9 mouse cellular contexts compared by ENCODE assay signal in the genomic region with DNA sequence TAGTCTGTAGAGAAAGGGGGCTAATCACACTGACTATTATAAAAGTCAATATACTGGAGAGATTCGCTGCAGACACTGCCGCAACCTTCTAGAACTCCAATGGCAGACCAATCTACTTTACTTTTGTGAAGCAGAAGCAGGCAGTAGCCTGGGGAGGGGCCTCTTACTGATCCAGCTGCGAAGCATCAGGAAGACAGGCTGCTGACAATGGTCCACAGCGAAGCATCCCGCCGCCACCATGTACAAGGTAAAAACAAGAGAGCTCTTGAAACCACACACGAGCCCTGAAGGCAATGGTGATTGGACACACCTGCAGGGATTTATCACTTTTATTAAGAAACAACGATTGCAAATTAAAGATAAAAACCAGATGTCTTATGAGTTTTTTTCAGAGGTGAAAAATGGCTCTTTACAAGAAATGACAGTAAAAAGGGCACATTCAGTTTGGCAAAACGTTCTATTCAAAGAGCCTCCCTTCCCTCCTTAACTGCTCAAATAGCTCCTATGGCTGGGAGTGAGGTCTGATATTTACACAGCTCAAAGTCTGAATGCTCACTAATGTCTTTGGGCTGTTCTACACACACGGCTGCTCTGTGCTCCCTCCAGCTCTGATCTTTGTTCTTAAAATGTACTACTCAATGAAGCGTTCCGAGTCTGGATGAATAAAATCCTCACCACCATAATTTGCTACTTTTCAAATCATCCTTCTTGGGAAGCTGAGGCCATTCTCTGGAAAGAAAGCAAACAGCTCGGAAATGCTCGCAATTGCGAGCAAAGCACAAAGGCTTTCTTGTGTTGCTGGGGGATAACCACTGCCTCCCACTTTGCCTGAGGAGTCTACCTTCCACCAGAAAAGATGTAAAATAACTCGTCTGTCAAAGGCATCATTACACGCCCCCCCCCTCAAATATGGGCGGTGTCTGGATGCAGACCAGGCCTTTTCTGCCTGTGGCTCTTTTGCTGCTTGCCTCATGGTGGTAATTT. TPM values are rescaled to one million over a fixed set of nuclear protein-coding genes. Genes with fewer than 3 reads are reported as not detected.
DNase-seq lines count a peak whose midpoint lies in the region; ATAC-seq and TF ChIP-seq lines count a peak whose summit lies in the region.
"Had no signal": no experiment of that assay in that cellular context is flagged by ENCODE, and none has a peak within 500 bp of the region (broad histone marks: within the 10 kb centered on the region; RNA-seq: fewer than 3 reads in every experiment).

No protein-coding gene starts in this region.

- TF ChIP-seq CTCF in hindbrain, postnatal 0 days (IDR thresholded peaks at IDR 0.05; ENCODE audit: low read depth), result no peak

- H3K9ac ChIP-seq in lung, embryonic 15.5 days, result no peak overlapping the region
- no peak overlapping the region for H3K9ac ChIP-seq in embryonic facial prominence, embryonic 15.5 days
- no peak overlapping the region for H3K9ac ChIP-seq in hindbrain, postnatal 0 days (replicated peaks; ENCODE audit: low read length)
- H3K9ac ChIP-seq in neural tube, embryonic 15.5 days (replicated peaks), result no peak overlapping the region

- no peak overlapping the region for H3K4me3 ChIP-seq in lung, embryonic 15.5 days
- no peak overlapping the region for H3K4me3 ChIP-seq in embryonic facial prominence, embryonic 15.5 days (replicated peaks)
- H3K4me3 ChIP-seq in hindbrain, postnatal 0 days (ENCODE audit: low read length), result no peak overlapping the region
- no peak overlapping the region for H3K4me3 ChIP-seq in neural tube, embryonic 15.5 days (replicated peaks)
- H3K4me3 ChIP-seq: heart, adult 2 months had no signal

- H3K27ac ChIP-seq in lung, embryonic 15.5 days, result peak overlapping the region; percentile 89
- peak overlapping the region; percentile 87 for H3K27ac ChIP-seq in embryonic facial prominence, embryonic 15.5 days (replicated peaks)
- H3K27ac ChIP-seq in hindbrain, postnatal 0 days, result peak overlapping the region; percentile 75; the same call in 1 of the 2 replicates
- H3K27ac ChIP-seq in neural tube, embryonic 15.5 days (replicated peaks), result peak overlapping the region; percentile 60
- H3K27ac ChIP-seq: heart, adult 2 months had no signal

- H3K4me2 ChIP-seq in lung, embryonic 15.5 days, result no peak overlapping the region
- peak overlapping the region; percentile 19 for H3K4me2 ChIP-seq in embryonic facial prominence, embryonic 15.5 days (replicated peaks)
- H3K4me2 ChIP-seq in hindbrain, postnatal 0 days (ENCODE audit: low read depth, low read length), result no peak overlapping the region
- no peak overlapping the region; the same call in 1 of the 2 replicates for H3K4me2 ChIP-seq in neural tube, embryonic 15.5 days

- no peak for DNase-seq in lung, postnatal 4 days
- DNase-seq in hindbrain, postnatal 0 days (ENCODE audit: low spot score), result peak; percentile 28
- DNase-seq in gastrocnemius, postnatal 10 days, result no peak
- no peak for DNase-seq in testis, postnatal 14 days (ENCODE audit: low spot score)
- DNase-seq: heart, adult 2 months had no signal

- peak; percentile 25; the same call in 1 of the 2 replicates for ATAC-seq in lung, embryonic 15.5 days (ENCODE audit: borderline replicate concordance, extremely low read depth, low FRiP score, low TSS enrichment)
- peak; percentile 48; the same call in 1 of the 2 replicates for ATAC-seq in embryonic facial prominence, embryonic 15.5 days (ENCODE audit: insufficient number of reproducible peaks, low FRiP score, low TSS enrichment, low read depth)
- ATAC-seq in hindbrain, postnatal 0 days, result peak; percentile 31; the same call in 1 of the 2 replicates
- no peak for ATAC-seq in neural tube, embryonic 15.5 days (ENCODE audit: low FRiP score)
- ATAC-seq in erythroid progenitor cell, adult 5-6 weeks (replicated peaks; ENCODE audit: low FRiP score, poor library complexity, severe bottlenecking), result no peak

- H3K4me1 ChIP-seq in lung, embryonic 15.5 days, result peaks cover 53% of the 10 kb centered on the region
- peaks cover 45% of the 10 kb centered on the region for H3K4me1 ChIP-seq in embryonic facial prominence, embryonic 15.5 days
- peaks cover 10% of the 10 kb centered on the region; the same call in 1 of the 2 replicates for H3K4me1 ChIP-seq in hindbrain, postnatal 0 days (ENCODE audit: insufficient read depth, low read length)
- H3K4me1 ChIP-seq in neural tube, embryonic 15.5 days, result peaks cover 27% of the 10 kb centered on the region

- H3K27me3 ChIP-seq in lung, embryonic 15.5 days, result no peaks in the 10 kb centered on the region
- no peaks in the 10 kb centered on the region for H3K27me3 ChIP-seq in embryonic facial prominence, embryonic 15.5 days
- no peaks in the 10 kb centered on the region for H3K27me3 ChIP-seq in hindbrain, postnatal 0 days (ENCODE audit: insufficient read depth, low read length)
- H3K27me3 ChIP-seq in neural tube, embryonic 15.5 days (replicated peaks), result no peaks in the 10 kb centered on the region

- no peaks in the 10 kb centered on the region for H3K9me3 ChIP-seq in lung, embryonic 15.5 days
- no peaks in the 10 kb centered on the region for H3K9me3 ChIP-seq in embryonic facial prominence, embryonic 15.5 days (replicated peaks)
- H3K9me3 ChIP-seq in hindbrain, postnatal 0 days (ENCODE audit: low read length), result no peaks in the 10 kb centered on the region
- H3K9me3 ChIP-seq in neural tube, embryonic 15.5 days (replicated peaks), result no peaks in the 10 kb centered on the region

- 36% methylated on average over 18 of the region's 18 CpGs for WGBS in lung, embryonic 15.5 days
- 31% methylated on average over 18 of the region's 18 CpGs for WGBS in embryonic facial prominence, embryonic 15.5 days
- WGBS in hindbrain, postnatal 0 days, result 43% methylated on average over 18 of the region's 18 CpGs
- WGBS in neural tube, embryonic 15.5 days, result 45% methylated on average over 18 of the region's 18 CpGs

- peaks cover 15% of the 10 kb centered on the region; the same call in 1 of the 2 replicates for H3K36me3 ChIP-seq in lung, embryonic 15.5 days
- peaks cover 18% of the 10 kb centered on the region for H3K36me3 ChIP-seq in embryonic facial prominence, embryonic 15.5 days
- peaks cover 7% of the 10 kb centered on the region; the same call in 1 of the 2 replicates for H3K36me3 ChIP-seq in hindbrain, postnatal 0 days (ENCODE audit: insufficient read depth, low read length)
- peaks cover 18% of the 10 kb centered on the region for H3K36me3 ChIP-seq in neural tube, embryonic 15.5 days

RNA-seq across cellular contexts. Expression of a gene that starts 23.6 kb away (rescaled TPM):
- 59.2 and 61.8 TPM in 2 replicates for polyA plus RNA-seq in lung, embryonic 15.5 days (2015; fragmentation: Nextera tagmentation; extraction: Ambion mirVana)
- polyA plus RNA-seq in embryonic facial prominence, embryonic 15.5 days (2015; fragmentation: Nextera tagmentation; extraction: Ambion mirVana), result 43.6 and 44.5 TPM in 2 replicates
- total RNA-seq in hindbrain, postnatal 0 days (2014; rRNA removed), result 30.4 TPM in 2 replicates
- 26.0 and 28.7 TPM in 2 replicates for polyA plus RNA-seq in hindbrain, postnatal 0 days (2015; fragmentation: Nextera tagmentation; extraction: Ambion mirVana)
- 39.4 and 47.8 TPM in 2 replicates for polyA plus RNA-seq in neural tube, embryonic 15.5 days (2015; fragmentation: Nextera tagmentation; extraction: Ambion mirVana)
- total RNA-seq in gastrocnemius, postnatal 10 days (2021), result 10 to 100 TPM in 1 of 2 experiments, 1 to 10 TPM in 1; 9.7 to 12.0 TPM
- 5.4 and 7.5 TPM in 2 replicates for total RNA-seq in erythroid progenitor cell, adult 5-6 weeks (2015; ENCODE audit: low replicate concordance)
- 5.5 and 7.7 TPM in 2 replicates for total RNA-seq in erythroid progenitor cell, adult 5-6 weeks (2017; ENCODE audit: low replicate concordance)

Comparison
In these comparisons a context has a peak if more than half of its experiments do, and no peak if none do; other contexts are left out.
1. ATAC-seq: peak in lung, embryonic 15.5 days (single experiment), embryonic facial prominence, embryonic 15.5 days (single experiment) and hindbrain, postnatal 0 days (single experiment); none in neural tube, embryonic 15.5 days (single experiment) and erythroid progenitor cell, adult 5-6 weeks (single experiment).
2. Peak in every context shown above with its lines, with median percentiles within 50 percentile points of each other: H3K27ac ChIP-seq.